Mouse (Mus musculus): ENCODE data around the gene Hoxa6. TPM values are rescaled to one million over a fixed set of nuclear protein-coding genes. Genes with fewer than 3 reads are reported as not detected.

Hoxa6 gene
- polyA plus RNA-seq, 1 experiment, result 0.96 TPM

GRCm38 (mm10) chr6:52227470-52228222 is 19.1 kb upstream of the Hoxa6 start:
- Histone ChIP-seq H3K27me3 (ENCODE audit: control insufficient read depth, insufficient read depth, insufficient read length) (no peaks in the 10 kb centered on the region), H3K4me3 (ENCODE audit: insufficient read depth, poor library complexity, severe bottlenecking) (no peak overlapping the region), H3K79me2 (ENCODE audit: control insufficient read depth, insufficient read depth) (peaks cover 100% of the 10 kb centered on the region), H3K79me3 (ENCODE audit: low read depth) (peaks cover 84% of the 10 kb centered on the region), H3K36me3 (ENCODE audit: control insufficient read depth, insufficient read depth) (peaks cover 11% of the 10 kb centered on the region), H3ac (ENCODE audit: control insufficient read depth, insufficient read length, low read depth) (no peak overlapping the region)
- TF ChIP-seq FOSL1 (IDR thresholded peaks at IDR 0.05; ENCODE audit: insufficient read depth, low read length, poor library complexity, severe bottlenecking) (no peak), MYOG (IDR thresholded peaks at IDR 0.05; ENCODE audit: control insufficient read depth, extremely low read depth, insufficient read length) (no peak), CTCF (IDR thresholded peaks at IDR 0.05; ENCODE audit: control insufficient read depth, insufficient read depth, insufficient read length) (no peak), MYOD1 (IDR thresholded peaks at IDR 0.05; ENCODE audit: control insufficient read depth, insufficient read length, low read depth) (no peak), USF1 (IDR thresholded peaks at IDR 0.05; ENCODE audit: low read depth) (no peak), MAX (IDR thresholded peaks at IDR 0.05) (no peak), CEBPB (IDR thresholded peaks at IDR 0.05; ENCODE audit: low read depth) (no peak)

GRCm38 (mm10) chr6:52226569-52227257 is 18.2 kb upstream of the Hoxa6 start:
- Histone ChIP-seq H3K4me3 (ENCODE audit: insufficient read depth, poor library complexity, severe bottlenecking) (peak overlapping the region; percentile 76), H3K79me3 (ENCODE audit: low read depth) (peaks cover 75% of the 10 kb centered on the region), H3K27me3 (ENCODE audit: control insufficient read depth, insufficient read depth, insufficient read length) (no peaks in the 10 kb centered on the region), H3ac (ENCODE audit: control insufficient read depth, insufficient read length, low read depth) (peak overlapping the region; percentile 44), H3K36me3 (ENCODE audit: control insufficient read depth, insufficient read depth) (peaks cover 11% of the 10 kb centered on the region), H3K79me2 (ENCODE audit: control insufficient read depth, insufficient read depth) (peaks cover 98% of the 10 kb centered on the region)
- TF ChIP-seq MYOG (IDR thresholded peaks at IDR 0.05; ENCODE audit: control insufficient read depth, extremely low read depth, insufficient read length), result no peak
- no peak for TF ChIP-seq CTCF (IDR thresholded peaks at IDR 0.05; ENCODE audit: control insufficient read depth, insufficient read depth, insufficient read length)
- TF ChIP-seq CEBPB (IDR thresholded peaks at IDR 0.05; ENCODE audit: low read depth), result no peak

GRCm38 (mm10) chr6:52225612-52226568 is 17.4 kb upstream of the Hoxa6 start:
- peaks cover 11% of the 10 kb centered on the region for H3K36me3 ChIP-seq (ENCODE audit: control insufficient read depth, insufficient read depth)
- peak overlapping the region; percentile 76 for H3K4me3 ChIP-seq (ENCODE audit: insufficient read depth, poor library complexity, severe bottlenecking)
- H3ac ChIP-seq (ENCODE audit: control insufficient read depth, insufficient read length, low read depth), result peak overlapping the region; percentile 98
- TF ChIP-seq MYOD1 (IDR thresholded peaks at IDR 0.05; ENCODE audit: control insufficient read depth, insufficient read length, low read depth), result peak; percentile 2
- TF ChIP-seq FOSL1 (IDR thresholded peaks at IDR 0.05; ENCODE audit: insufficient read depth, low read length, poor library complexity, severe bottlenecking), result no peak
- peak; percentile 99 for TF ChIP-seq USF1 (IDR thresholded peaks at IDR 0.05; ENCODE audit: low read depth)
- peaks cover 90% of the 10 kb centered on the region for H3K79me2 ChIP-seq (ENCODE audit: control insufficient read depth, insufficient read depth)
- H3K27me3 ChIP-seq (ENCODE audit: control insufficient read depth, insufficient read depth, insufficient read length), result no peaks in the 10 kb centered on the region
- H3K79me3 ChIP-seq (ENCODE audit: low read depth), result peaks cover 67% of the 10 kb centered on the region

GRCm38 (mm10) chr6:52224895-52225611 is 16.5 kb upstream of the Hoxa6 start:
- H3K36me3 ChIP-seq (ENCODE audit: control insufficient read depth, insufficient read depth), result peaks cover 11% of the 10 kb centered on the region
- peaks cover 60% of the 10 kb centered on the region for H3K79me3 ChIP-seq (ENCODE audit: low read depth)
- peak overlapping the region; percentile 98 for H3ac ChIP-seq (ENCODE audit: control insufficient read depth, insufficient read length, low read depth)
- TF ChIP-seq FOSL1 (IDR thresholded peaks at IDR 0.05; ENCODE audit: insufficient read depth, low read length, poor library complexity, severe bottlenecking) (no peak), MAX (IDR thresholded peaks at IDR 0.05) (no peak), MYOG (IDR thresholded peaks at IDR 0.05; ENCODE audit: control insufficient read depth, extremely low read depth, insufficient read length) (no peak), CEBPB (IDR thresholded peaks at IDR 0.05; ENCODE audit: low read depth) (no peak), USF1 (IDR thresholded peaks at IDR 0.05; ENCODE audit: low read depth) (no peak)
- no peaks in the 10 kb centered on the region for H3K27me3 ChIP-seq (ENCODE audit: control insufficient read depth, insufficient read depth, insufficient read length)
- peaks cover 83% of the 10 kb centered on the region for H3K79me2 ChIP-seq (ENCODE audit: control insufficient read depth, insufficient read depth)
- H3K4me3 ChIP-seq (ENCODE audit: insufficient read depth, poor library complexity, severe bottlenecking), result peak overlapping the region; percentile 76
